7 mouse cellular contexts compared by ENCODE assay signal in genomic region chr5:64805873-64806505, GRCm38 (mm10). TPM values are rescaled to one million over a fixed set of nuclear protein-coding genes. Genes with fewer than 3 reads are reported as not detected.
A peak's percentile ranks its signal among the peaks of the same experiment; 100 is the strongest.
DNase-seq lines count a peak whose midpoint lies in the region; ATAC-seq and TF ChIP-seq lines count a peak whose summit lies in the region.

No protein-coding gene starts in this region.

- H3K9me3 ChIP-seq in ES-Bruce4 (replicated peaks; ENCODE audit: control insufficient read depth, insufficient read depth, low read length, poor library complexity, severe bottlenecking), result no peaks in the 10 kb centered on the region
- H3K9me3 ChIP-seq in forebrain, embryonic 13.5 days (replicated peaks), result no peaks in the 10 kb centered on the region
- no peaks in the 10 kb centered on the region for H3K9me3 ChIP-seq in hindbrain, embryonic 11.5 days (ENCODE audit: control insufficient read depth, low read length)
- H3K9me3 ChIP-seq in limb, embryonic 13.5 days, result no peaks in the 10 kb centered on the region
- no peaks in the 10 kb centered on the region for H3K9me3 ChIP-seq in midbrain, embryonic 14.5 days (ENCODE audit: control insufficient read depth, low read length)

- peaks cover 11% of the 10 kb centered on the region for H3K4me1 ChIP-seq in ES-Bruce4 (ENCODE audit: control insufficient read depth, insufficient read depth, low read length)
- H3K4me1 ChIP-seq in forebrain, embryonic 13.5 days, result peaks cover 68% of the 10 kb centered on the region
- H3K4me1 ChIP-seq in hindbrain, embryonic 11.5 days (replicated peaks; ENCODE audit: control insufficient read depth, insufficient read depth, low read length), result peaks cover 5% of the 10 kb centered on the region; the same call in 1 of the 2 replicates
- H3K4me1 ChIP-seq in limb, embryonic 13.5 days, result peaks cover 64% of the 10 kb centered on the region
- peaks cover 20% of the 10 kb centered on the region for H3K4me1 ChIP-seq in midbrain, embryonic 14.5 days (ENCODE audit: control insufficient read depth, insufficient read depth, low read length)

- WGBS in forebrain, embryonic 13.5 days, result under 1% methylated on average over 7 of the region's 7 CpGs
- under 1% methylated on average over 7 of the region's 7 CpGs for WGBS in hindbrain, embryonic 11.5 days
- WGBS in limb, embryonic 13.5 days, result 1% methylated on average over 7 of the region's 7 CpGs
- 0% methylated on average over 7 of the region's 7 CpGs for WGBS in midbrain, embryonic 14.5 days

- no peak for TF ChIP-seq POLR2A in ES-Bruce4 (IDR thresholded peaks at IDR 0.05; ENCODE audit: insufficient read depth, low read length)

- TF ChIP-seq EP300 in ES-Bruce4 (IDR thresholded peaks at IDR 0.05; ENCODE audit: insufficient read depth, low read depth, low read length), result peak; percentile 92

- peak overlapping the region; percentile 97 for H3K27ac ChIP-seq in ES-Bruce4 (ENCODE audit: insufficient read depth, low read length)
- H3K27ac ChIP-seq in forebrain, embryonic 13.5 days, result peak overlapping the region; percentile 91
- peak overlapping the region; percentile 77 for H3K27ac ChIP-seq in hindbrain, embryonic 11.5 days (ENCODE audit: low read depth, low read length)
- peak overlapping the region; percentile 89 for H3K27ac ChIP-seq in limb, embryonic 13.5 days
- peak overlapping the region; percentile 82 for H3K27ac ChIP-seq in midbrain, embryonic 14.5 days (replicated peaks; ENCODE audit: low read depth, low read length)

- H3K9ac ChIP-seq in ES-Bruce4 (ENCODE audit: low read depth, poor library complexity, severe bottlenecking), result peak overlapping the region; percentile 99
- H3K9ac ChIP-seq in forebrain, embryonic 13.5 days, result peak overlapping the region; percentile 66
- H3K9ac ChIP-seq in hindbrain, embryonic 11.5 days (ENCODE audit: low read depth, low read length), result peak overlapping the region; percentile 56
- H3K9ac ChIP-seq in limb, embryonic 13.5 days, result peak overlapping the region; percentile 65
- peak overlapping the region; percentile 41 for H3K9ac ChIP-seq in midbrain, embryonic 14.5 days (replicated peaks; ENCODE audit: low read length)

- TF ChIP-seq CTCF in ES-Bruce4 (IDR thresholded peaks at IDR 0.05; ENCODE audit: low read depth, low read length), result no peak

- H3K36me3 ChIP-seq in ES-Bruce4 (ENCODE audit: control insufficient read depth, insufficient read depth, low read length, poor library complexity, severe bottlenecking), result no peaks in the 10 kb centered on the region
- H3K36me3 ChIP-seq in forebrain, embryonic 13.5 days (ENCODE audit: poor library complexity, severe bottlenecking), result no peaks in the 10 kb centered on the region
- H3K36me3 ChIP-seq in hindbrain, embryonic 11.5 days (ENCODE audit: control insufficient read depth, insufficient read depth, low read length), result no peaks in the 10 kb centered on the region
- H3K36me3 ChIP-seq in limb, embryonic 13.5 days, result peaks cover 5% of the 10 kb centered on the region
- no peaks in the 10 kb centered on the region for H3K36me3 ChIP-seq in midbrain, embryonic 14.5 days (ENCODE audit: control insufficient read depth, insufficient read depth, low read length)

- H3K4me2 ChIP-seq in forebrain, embryonic 13.5 days, result peak overlapping the region; percentile 63
- H3K4me2 ChIP-seq in hindbrain, embryonic 11.5 days (replicated peaks; ENCODE audit: low read depth, low read length), result peak overlapping the region; percentile 36
- H3K4me2 ChIP-seq in limb, embryonic 13.5 days (replicated peaks), result peak overlapping the region; percentile 61
- peak overlapping the region; percentile 80 for H3K4me2 ChIP-seq in midbrain, embryonic 14.5 days (ENCODE audit: low read length)

- peak overlapping the region; percentile 49 for H3K4me3 ChIP-seq in ES-Bruce4 (ENCODE audit: low read depth, low read length)
- H3K4me3 ChIP-seq in forebrain, embryonic 13.5 days, result peak overlapping the region; percentile 81
- H3K4me3 ChIP-seq in hindbrain, embryonic 11.5 days (ENCODE audit: low read depth, low read length), result peak overlapping the region; percentile 73
- H3K4me3 ChIP-seq in limb, embryonic 13.5 days, result peak overlapping the region; percentile 84
- peak overlapping the region; percentile 82 for H3K4me3 ChIP-seq in midbrain, embryonic 14.5 days (replicated peaks; ENCODE audit: low read depth, low read length)

- DNase-seq in adrenal gland, adult (ENCODE audit: inconsistent age in 2 of 2, low spot score in 1 of 2), result peak; percentile 90 to 96
- peak; percentile 79 for DNase-seq in hindbrain, embryonic 11.5 days (ENCODE audit: low spot score)
- DNase-seq in midbrain, embryonic 14.5 days, result peak; percentile 76
- DNase-seq in thymus, postnatal 10 days (ENCODE audit: low spot score in 2 of 2), result peak; percentile 65 to 71

- no peaks in the 10 kb centered on the region for H3K27me3 ChIP-seq in ES-Bruce4 (ENCODE audit: control insufficient read depth, insufficient read depth, low read length, poor library complexity, severe bottlenecking)
- H3K27me3 ChIP-seq in forebrain, embryonic 13.5 days, result no peaks in the 10 kb centered on the region; the same call in 1 of the 2 replicates
- H3K27me3 ChIP-seq in hindbrain, embryonic 11.5 days (ENCODE audit: control insufficient read depth, insufficient read depth, low read length), result no peaks in the 10 kb centered on the region
- no peaks in the 10 kb centered on the region for H3K27me3 ChIP-seq in limb, embryonic 13.5 days
- H3K27me3 ChIP-seq in midbrain, embryonic 14.5 days (ENCODE audit: control insufficient read depth, insufficient read depth, low read length), result no peaks in the 10 kb centered on the region

- peak; percentile 22 for ATAC-seq in forebrain, embryonic 13.5 days
- no peak for ATAC-seq in hindbrain, embryonic 11.5 days (ENCODE audit: low FRiP score)
- no peak for ATAC-seq in limb, embryonic 13.5 days (ENCODE audit: low FRiP score, low read depth)
- ATAC-seq in midbrain, embryonic 14.5 days (ENCODE audit: low FRiP score, low TSS enrichment), result no peak

RNA-seq across cellular contexts. Expression of gene Klf3, which starts 2.8 kb away (rescaled TPM):
- 108 and 112 TPM in 2 replicates for polyA plus RNA-seq in ES-Bruce4 (2011; ENCODE audit: insufficient read depth, insufficient read length, low read depth, missing spikeins)
- polyA plus RNA-seq in forebrain, embryonic 13.5 days (2015; fragmentation: Nextera tagmentation; extraction: Ambion mirVana), result 24.0 and 25.1 TPM in 2 replicates
- 35.3 and 47.2 TPM in 2 replicates for polyA plus RNA-seq in hindbrain, embryonic 11.5 days (2014; fragmentation: Nextera tagmentation; extraction: Ambion mirVana)
- 44.9 and 46.1 TPM in 2 replicates for polyA plus RNA-seq in limb, embryonic 13.5 days (2015; fragmentation: Nextera tagmentation; extraction: Ambion mirVana)
- 19.2 and 25.3 TPM in 2 replicates for polyA plus RNA-seq in midbrain, embryonic 14.5 days (2014; fragmentation: Nextera tagmentation; extraction: Ambion mirVana)

Comparison
In these comparisons a context has a peak if more than half of its experiments do, and no peak if none do; other contexts are left out.
1. H3K9ac ChIP-seq: peak in every context shown above with its lines; median percentile 99 in ES-Bruce4; 66 in forebrain, embryonic 13.5 days; 65 in limb, embryonic 13.5 days; 56 in hindbrain, embryonic 11.5 days; 41 in midbrain, embryonic 14.5 days.